In the genomic region with DNA sequence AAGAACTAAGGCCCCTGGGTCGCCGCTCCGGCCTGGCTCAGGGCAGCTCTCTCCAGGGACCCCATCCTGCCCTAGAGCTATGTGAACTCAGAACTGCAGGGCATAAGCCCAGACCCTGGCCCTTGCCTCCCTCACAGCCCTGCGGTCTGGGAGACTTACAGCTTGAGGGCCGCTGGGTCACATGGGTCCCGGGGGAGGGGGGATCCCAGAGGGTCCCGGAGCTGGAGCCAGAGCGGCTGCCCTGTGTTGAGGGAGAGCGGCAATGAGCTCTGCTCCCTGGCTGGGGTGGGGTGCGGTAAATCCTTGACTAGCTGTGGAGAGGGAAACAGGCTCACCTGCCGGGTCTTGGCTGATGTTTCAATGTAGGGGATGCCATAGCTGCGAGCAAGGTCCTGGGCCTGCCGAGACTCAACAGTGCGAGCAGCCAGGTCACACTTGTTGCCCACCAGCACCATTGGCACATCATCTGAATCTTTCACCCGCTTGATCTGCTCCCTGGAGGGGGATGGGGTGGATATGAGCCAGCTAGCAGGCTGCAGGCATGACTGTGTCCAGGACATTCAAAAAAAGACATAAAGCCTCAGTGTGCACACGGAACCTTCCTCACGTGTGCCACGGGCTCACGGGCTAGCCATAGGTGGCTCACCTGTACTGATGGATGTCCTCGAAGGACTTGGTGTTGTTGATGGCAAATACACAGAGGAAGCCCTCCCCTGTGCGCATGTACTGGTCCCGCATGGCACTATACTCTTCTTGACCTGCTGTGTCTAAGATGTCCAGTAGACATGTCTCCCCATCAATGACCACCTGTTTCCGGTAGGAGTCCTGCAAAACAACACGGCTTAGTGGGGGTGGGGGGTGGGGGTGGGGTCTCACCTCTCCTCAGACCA, we compare ENCODE assay signal across 11 mouse cellular contexts. TPM values are rescaled to one million over a fixed set of nuclear protein-coding genes. Genes with fewer than 3 reads are reported as not detected.
A peak's percentile ranks its signal among the peaks of the same experiment; 100 is the strongest.
DNase-seq lines count a peak whose midpoint lies in the region; ATAC-seq lines count a peak whose summit lies in the region.
"Had no signal": no experiment of that assay in that cellular context is flagged by ENCODE, and none has a peak within 500 bp of the region (broad histone marks: within the 10 kb centered on the region; RNA-seq: fewer than 3 reads in every experiment).

No protein-coding gene starts in this region.

- H3K4me1 ChIP-seq in forebrain, embryonic 13.5 days: peaks cover 24% of the 10 kb centered on the region
- H3K4me1 ChIP-seq in limb, embryonic 11.5 days (ENCODE audit: control insufficient read depth, insufficient read depth, low read length): peaks cover 8% of the 10 kb centered on the region
- H3K4me1 ChIP-seq in neural tube, embryonic 14.5 days (ENCODE audit: control insufficient read depth, insufficient read depth, low read length): peaks cover 9% of the 10 kb centered on the region

- peak overlapping the region; percentile 92 for H3K4me3 ChIP-seq in forebrain, embryonic 13.5 days
- H3K4me3 ChIP-seq in limb, embryonic 11.5 days (ENCODE audit: low read depth, low read length): peak overlapping the region; percentile 89
- no peak overlapping the region for H3K4me3 ChIP-seq in neural tube, embryonic 14.5 days (ENCODE audit: low read depth, low read length)

- peaks cover 38% of the 10 kb centered on the region for H3K36me3 ChIP-seq in forebrain, embryonic 13.5 days (ENCODE audit: poor library complexity, severe bottlenecking)
- peaks cover 18% of the 10 kb centered on the region for H3K36me3 ChIP-seq in limb, embryonic 11.5 days (ENCODE audit: control insufficient read depth, insufficient read depth, low read length)
- peaks cover 31% of the 10 kb centered on the region for H3K36me3 ChIP-seq in neural tube, embryonic 14.5 days (ENCODE audit: control insufficient read depth, insufficient read depth, low read length)

- peak overlapping the region; percentile 96 for H3K9ac ChIP-seq in forebrain, embryonic 13.5 days
- no peak overlapping the region for H3K9ac ChIP-seq in limb, embryonic 11.5 days (ENCODE audit: low read length)
- H3K9ac ChIP-seq in neural tube, embryonic 14.5 days (replicated peaks; ENCODE audit: low read depth, low read length): no peak overlapping the region

- peak overlapping the region; percentile 96 for H3K4me2 ChIP-seq in forebrain, embryonic 13.5 days
- H3K4me2 ChIP-seq in limb, embryonic 11.5 days (ENCODE audit: low read depth, severe bottlenecking): peak overlapping the region; percentile 92; the same call in 1 of the 2 replicates
- H3K4me2 ChIP-seq in neural tube, embryonic 14.5 days (ENCODE audit: low read depth, low read length): peak overlapping the region; percentile 89; the same call in 1 of the 2 replicates

- H3K27ac ChIP-seq in forebrain, embryonic 13.5 days: no peak overlapping the region
- H3K27ac ChIP-seq in limb, embryonic 11.5 days (replicated peaks; ENCODE audit: low read depth, low read length): no peak overlapping the region
- H3K27ac ChIP-seq in neural tube, embryonic 14.5 days (ENCODE audit: low read depth, low read length): no peak overlapping the region

- 91% methylated on average over 23 of the region's 24 CpGs for WGBS in forebrain, embryonic 13.5 days
- WGBS in limb, embryonic 11.5 days: 90% methylated on average over 24 of the region's 24 CpGs
- WGBS in neural tube, embryonic 14.5 days: 90% methylated on average over 24 of the region's 24 CpGs

- no peaks in the 10 kb centered on the region for H3K27me3 ChIP-seq in forebrain, embryonic 13.5 days
- H3K27me3 ChIP-seq in limb, embryonic 11.5 days (ENCODE audit: control insufficient read depth, insufficient read depth, low read length): no peaks in the 10 kb centered on the region
- no peaks in the 10 kb centered on the region for H3K27me3 ChIP-seq in neural tube, embryonic 14.5 days (ENCODE audit: control insufficient read depth, insufficient read depth, low read length)
- H3K27me3 ChIP-seq: Patski had no signal

- H3K9me3 ChIP-seq in forebrain, embryonic 13.5 days (replicated peaks): no peaks in the 10 kb centered on the region
- no peaks in the 10 kb centered on the region for H3K9me3 ChIP-seq in limb, embryonic 11.5 days (ENCODE audit: control insufficient read depth, low read length)
- no peaks in the 10 kb centered on the region for H3K9me3 ChIP-seq in neural tube, embryonic 14.5 days (ENCODE audit: control insufficient read depth, low read length)

- ATAC-seq in forebrain, embryonic 13.5 days: no peak
- no peak for ATAC-seq in limb, embryonic 11.5 days (ENCODE audit: insufficient number of reproducible peaks, low FRiP score, low TSS enrichment, low read depth)
- no peak for ATAC-seq in neural tube, embryonic 14.5 days (ENCODE audit: low read depth)
- ATAC-seq: Patski had no signal

- DNase-seq in kidney, postnatal 10 days: peak; percentile 26
- DNase-seq in kidney, postnatal 4 days: no peak
- no peak for DNase-seq in limb, embryonic 11.5 days (ENCODE audit: low spot score)
- no peak for DNase-seq in layer of hippocampus, postnatal 25 days (ENCODE audit: extremely low spot score in 1 of 2, low spot score in 1 of 2)
- DNase-seq in adrenal gland, postnatal 10 days: no peak
- DNase-seq in layer of hippocampus, adult 11-12 months (ENCODE audit: low spot score): no peak
- DNase-seq: cerebellum, adult 11 months; heart, postnatal 4 days had no signal

RNA-seq across cellular contexts. Expression of a gene that starts 1.8 kb away (rescaled TPM):
- polyA plus RNA-seq in forebrain, embryonic 13.5 days (2015; fragmentation: Nextera tagmentation; extraction: Ambion mirVana): 67.2 and 73.9 TPM in 2 replicates
- polyA plus RNA-seq in limb, embryonic 11.5 days (2014; fragmentation: Nextera tagmentation; extraction: Ambion mirVana): 98.7 and 99.1 TPM in 2 replicates
- polyA plus RNA-seq in neural tube, embryonic 14.5 days (2014; fragmentation: Nextera tagmentation; extraction: Ambion mirVana): 152 and 166 TPM in 2 replicates
- 100 to 1,000 TPM; 193 to 235 TPM for total RNA-seq in layer of hippocampus, postnatal 25 days (2021)
- 10 to 100 TPM; 87.8 to 91.9 TPM for total RNA-seq in adrenal gland, postnatal 10 days (2021)

RNA-seq across cellular contexts. Expression of a gene that starts 1.9 kb away (rescaled TPM):
- 12.6 and 17.3 TPM in 2 replicates for polyA plus RNA-seq in forebrain, embryonic 13.5 days (2015; fragmentation: Nextera tagmentation; extraction: Ambion mirVana)
- 11.7 and 12.5 TPM in 2 replicates for polyA plus RNA-seq in limb, embryonic 11.5 days (2014; fragmentation: Nextera tagmentation; extraction: Ambion mirVana)
- 4.4 and 6.7 TPM in 2 replicates for polyA plus RNA-seq in neural tube, embryonic 14.5 days (2014; fragmentation: Nextera tagmentation; extraction: Ambion mirVana)
- total RNA-seq in layer of hippocampus, postnatal 25 days (2021): 1 to 10 TPM; 4.5 to 6.1 TPM
- total RNA-seq in adrenal gland, postnatal 10 days (2021): 1 to 10 TPM; 6.8 to 8.6 TPM

RNA-seq across cellular contexts. Expression of a gene that starts 19.4 kb away (rescaled TPM):
- polyA plus RNA-seq in forebrain, embryonic 13.5 days (2015; fragmentation: Nextera tagmentation; extraction: Ambion mirVana): 40.7 and 45.2 TPM in 2 replicates
- 82.9 and 88.3 TPM in 2 replicates for polyA plus RNA-seq in limb, embryonic 11.5 days (2014; fragmentation: Nextera tagmentation; extraction: Ambion mirVana)
- 45.3 and 54.3 TPM in 2 replicates for polyA plus RNA-seq in neural tube, embryonic 14.5 days (2014; fragmentation: Nextera tagmentation; extraction: Ambion mirVana)
- total RNA-seq in layer of hippocampus, postnatal 25 days (2021): 10 to 100 TPM; 32.5 to 36.5 TPM
- 100 to 1,000 TPM; 150 to 155 TPM for total RNA-seq in adrenal gland, postnatal 10 days (2021)

RNA-seq across cellular contexts. Expression of a gene that starts 21.8 kb away (rescaled TPM):
- polyA plus RNA-seq in forebrain, embryonic 13.5 days (2015; fragmentation: Nextera tagmentation; extraction: Ambion mirVana): 2.1 and 2.3 TPM in 2 replicates
- polyA plus RNA-seq in limb, embryonic 11.5 days (2014; fragmentation: Nextera tagmentation; extraction: Ambion mirVana): 3.8 and 5.1 TPM in 2 replicates
- 0.21 and 0.45 TPM in 2 replicates for polyA plus RNA-seq in neural tube, embryonic 14.5 days (2014; fragmentation: Nextera tagmentation; extraction: Ambion mirVana)
- not detected for total RNA-seq in layer of hippocampus, postnatal 25 days (2021)
- total RNA-seq in adrenal gland, postnatal 10 days (2021): under 1 TPM; 0.27 to 0.55 TPM
- total RNA-seq: heart, postnatal 4 days had no signal

RNA-seq across cellular contexts. Expression of a gene that starts 23.6 kb away (rescaled TPM):
- polyA plus RNA-seq in forebrain, embryonic 13.5 days (2015; fragmentation: Nextera tagmentation; extraction: Ambion mirVana): 29.4 and 33.8 TPM in 2 replicates
- polyA plus RNA-seq in limb, embryonic 11.5 days (2014; fragmentation: Nextera tagmentation; extraction: Ambion mirVana): 32.5 and 38.8 TPM in 2 replicates
- 24.8 and 25.3 TPM in 2 replicates for polyA plus RNA-seq in neural tube, embryonic 14.5 days (2014; fragmentation: Nextera tagmentation; extraction: Ambion mirVana)
- total RNA-seq in layer of hippocampus, postnatal 25 days (2021): under 1 TPM; 0.64 to 0.80 TPM
- total RNA-seq in adrenal gland, postnatal 10 days (2021): 1 to 10 TPM; 6.5 to 7.8 TPM
